Mouse (Mus musculus): ENCODE data around the gene Pappa.

The Pappa gene

DNA sequence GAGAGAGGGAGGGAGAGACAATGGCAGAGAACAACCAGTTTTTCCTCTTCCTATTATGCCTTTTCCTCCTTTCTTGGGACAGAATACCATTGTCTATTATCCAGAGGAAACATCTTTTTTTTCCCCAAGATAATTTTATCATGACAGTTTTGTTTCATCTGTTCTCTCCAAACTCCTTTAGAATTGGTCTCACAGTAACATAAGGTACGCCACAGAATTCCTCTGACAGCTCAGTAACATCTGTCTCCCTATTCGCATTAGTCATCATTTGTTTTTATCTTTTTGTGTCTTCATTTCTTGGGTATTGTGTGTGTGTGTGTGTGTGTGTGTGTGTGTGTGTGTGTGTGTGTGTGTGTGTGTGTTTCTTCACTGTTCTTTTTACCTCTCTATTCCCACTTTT is 201.8 kb downstream of the Pappa start:
- no peak for DNase-seq (ENCODE audit: extremely low spot score, low spot score)

GRCm38 (mm10) chr4:65328486-65329308 is 204.7 kb downstream of the Pappa start:
- no peak for DNase-seq (ENCODE audit: extremely low spot score, low spot score)

- DNase-seq (ENCODE audit: extremely low spot score, low spot score), result no peak
These were observed 209.7 kb downstream of the Pappa start for GRCm38 (mm10) chr4:65333718-65334117.

DNA sequence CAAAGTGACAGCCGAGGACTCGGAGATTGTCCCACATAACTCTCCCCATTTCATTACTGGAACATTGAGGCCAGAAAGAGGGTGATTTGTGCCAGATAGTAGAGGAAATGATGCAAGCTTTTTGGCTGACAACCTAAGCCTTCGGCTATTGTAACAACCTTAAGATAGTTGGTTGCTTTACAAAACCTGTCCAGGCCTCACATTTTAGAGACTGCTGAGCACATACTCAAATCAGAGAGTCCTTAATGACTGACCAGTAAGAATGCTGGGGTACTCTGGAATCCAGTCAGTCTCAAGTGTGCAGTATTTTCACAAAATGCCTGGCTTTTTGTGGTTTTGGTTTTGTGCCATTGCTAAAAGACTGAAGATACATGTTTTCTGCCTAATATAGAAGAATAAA is 217.8 kb downstream of the Pappa start:
- DNase-seq (ENCODE audit: extremely low spot score, low spot score), result no peak

DNA sequence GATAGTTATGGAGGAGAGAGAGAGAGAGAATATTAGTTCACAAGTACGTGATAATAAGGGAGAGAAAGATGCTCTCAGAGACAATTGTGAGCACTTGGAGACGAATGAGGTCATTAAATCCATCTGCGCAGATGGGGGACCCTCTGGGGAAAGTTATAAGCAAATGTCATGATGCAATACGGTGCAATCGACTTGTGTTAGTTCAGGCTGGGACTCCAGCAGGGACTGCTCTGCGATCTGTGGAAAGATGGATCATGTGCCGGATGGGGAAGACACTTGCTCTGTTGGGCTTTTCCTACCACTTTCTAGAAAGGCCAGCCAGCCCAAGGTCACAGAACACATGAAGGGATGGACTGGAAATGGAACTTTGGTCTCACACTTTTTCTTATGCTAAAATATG is 226.5 kb downstream of the Pappa start:
- DNase-seq (ENCODE audit: extremely low spot score, low spot score), result no peak

DNA sequence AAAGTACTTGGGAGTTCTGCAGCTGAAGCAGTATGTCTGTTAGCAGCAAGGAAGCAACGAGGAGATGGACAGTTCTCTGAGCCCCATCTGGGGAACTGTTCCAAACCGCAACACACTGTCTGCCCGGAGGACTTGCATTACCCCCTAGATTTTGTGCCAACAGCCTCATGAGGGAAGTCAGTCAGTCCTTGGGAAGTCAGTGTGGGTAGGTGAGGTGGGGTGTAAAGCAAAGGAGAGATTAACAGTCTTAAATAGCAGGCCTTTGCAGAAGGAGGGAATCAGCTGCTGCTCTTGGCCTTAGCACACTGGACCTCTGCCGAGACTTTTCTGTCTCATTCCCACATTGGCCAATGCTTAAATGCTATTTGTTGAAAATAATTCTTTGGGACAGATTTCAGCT is 230.6 kb downstream of the Pappa start:
- DNase-seq (ENCODE audit: extremely low spot score, low spot score), result no peak

- DNase-seq (ENCODE audit: extremely low spot score, low spot score), result no peak
These were observed 243.2 kb downstream of the Pappa start for GRCm38 (mm10) chr4:65367135-65367534.

DNA sequence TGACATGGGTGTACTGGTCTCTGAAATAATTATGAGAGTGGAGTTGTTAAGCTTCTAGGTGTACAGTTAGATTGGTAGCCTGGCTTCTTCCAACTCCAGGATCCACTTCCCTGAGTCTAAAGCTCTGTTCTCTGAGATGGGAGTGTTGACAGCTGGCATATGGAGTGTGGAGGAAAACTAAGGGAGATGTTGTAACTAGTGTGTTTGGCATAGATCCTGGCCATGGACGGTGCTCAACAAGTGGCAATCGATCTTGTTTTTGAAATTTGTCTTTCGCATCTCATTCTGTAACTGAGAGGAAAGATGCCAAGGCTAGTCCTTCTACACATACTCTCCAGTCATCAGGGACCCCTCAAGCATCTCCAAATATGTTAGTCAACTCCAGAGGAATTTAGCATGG is 248.8 kb downstream of the Pappa start:
- no peak for DNase-seq (ENCODE audit: extremely low spot score, low spot score)

DNA sequence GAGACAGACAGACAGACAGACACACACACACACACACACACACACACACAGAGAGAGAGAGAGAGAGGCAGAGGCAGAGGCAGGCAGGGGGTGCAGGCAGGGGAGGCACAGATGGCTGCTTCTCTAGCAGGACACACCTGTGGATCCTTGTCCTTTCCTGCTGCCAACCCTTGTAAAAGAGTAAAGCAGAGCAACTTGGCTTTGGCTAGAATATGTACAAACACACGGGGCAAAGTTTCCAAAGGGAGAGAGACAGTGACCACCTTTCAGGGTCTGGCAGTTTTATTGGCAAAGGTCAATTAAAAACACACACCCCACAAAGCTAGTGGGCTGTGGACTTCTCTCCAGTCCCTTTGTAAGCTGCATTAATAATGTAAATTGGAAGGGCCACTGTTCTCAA is 249.9 kb downstream of the Pappa start:
- no peak for DNase-seq (ENCODE audit: extremely low spot score, low spot score)

DNA sequence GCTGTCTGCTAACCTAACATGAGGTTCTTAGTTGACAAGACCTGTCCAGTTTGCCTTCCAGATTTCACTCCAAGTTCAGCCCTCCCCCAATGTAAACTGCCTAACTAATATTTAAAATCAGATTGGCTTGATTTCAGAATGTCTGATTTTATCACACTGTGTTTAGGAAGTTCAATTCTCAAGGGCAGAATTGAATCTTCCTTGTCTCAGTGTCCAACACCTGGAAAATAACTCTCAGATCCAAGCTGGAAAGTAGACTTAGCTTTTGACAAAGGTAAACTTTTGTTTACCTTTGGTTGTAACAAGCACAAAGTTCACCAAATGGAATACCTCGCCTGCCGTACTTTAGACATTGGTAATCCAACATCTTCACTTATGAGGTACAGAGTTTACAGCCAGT is 252.6 kb downstream of the Pappa start:
- DNase-seq (ENCODE audit: extremely low spot score, low spot score), result no peak

DNA sequence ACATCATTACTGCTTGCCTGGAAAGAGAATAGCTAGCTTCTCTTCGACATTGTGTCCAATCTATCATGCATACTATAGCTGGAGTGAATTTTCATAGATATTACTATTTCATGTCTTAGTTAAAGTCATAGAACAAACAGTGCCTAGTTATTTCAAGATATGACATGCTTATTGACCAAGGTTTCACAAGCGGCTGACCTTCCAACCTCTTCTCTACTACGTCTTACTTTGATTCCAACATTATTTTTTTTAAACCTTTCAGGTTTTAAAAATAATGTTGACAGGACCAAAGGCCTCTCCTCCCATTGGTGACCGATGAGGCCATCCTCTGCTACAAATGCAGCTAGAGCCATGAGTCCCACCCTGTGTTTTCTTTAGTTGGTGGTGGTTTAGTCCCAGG is 255.5 kb downstream of the Pappa start:
- no peak for DNase-seq (ENCODE audit: extremely low spot score, low spot score)

GRCm38 (mm10) chr4:65383070-65383469 is 259.1 kb downstream of the Pappa start:
- DNase-seq (ENCODE audit: extremely low spot score, low spot score), result no peak

- peak; percentile 35 for DNase-seq (ENCODE audit: extremely low spot score, low spot score)
These were observed 267.0 kb downstream of the Pappa start for GRCm38 (mm10) chr4:65391001-65391400.

- DNase-seq (ENCODE audit: extremely low spot score, low spot score), result no peak
These were observed 272.8 kb downstream of the Pappa start for GRCm38 (mm10) chr4:65396806-65397205.

DNA sequence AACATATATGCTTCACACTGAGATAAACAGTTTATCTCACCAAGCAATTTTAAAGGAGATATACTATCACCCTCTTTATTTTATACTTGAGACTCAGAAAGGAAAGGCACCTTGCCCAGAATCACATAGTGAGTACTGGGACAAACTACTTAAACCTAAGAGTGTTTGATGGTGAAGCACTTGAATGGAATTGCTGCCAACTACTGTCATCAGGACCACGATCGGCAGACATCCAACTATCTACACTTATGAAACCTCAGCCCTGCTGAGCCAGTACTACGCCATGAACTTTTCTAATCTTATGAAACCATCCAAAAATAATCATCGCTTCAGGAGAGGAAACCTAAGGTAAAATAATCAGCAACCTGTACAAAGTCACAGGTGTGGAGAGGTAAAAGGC is 275.5 kb downstream of the Pappa start:
- no peak for DNase-seq (ENCODE audit: extremely low spot score, low spot score)

- DNase-seq (ENCODE audit: extremely low spot score, low spot score), result no peak
These were observed 278.3 kb downstream of the Pappa start for GRCm38 (mm10) chr4:65402286-65402685.

- peak; percentile 29 for DNase-seq (ENCODE audit: extremely low spot score, low spot score)
These were observed 279.1 kb downstream of the Pappa start for GRCm38 (mm10) chr4:65402836-65403634.
